Mouse (Mus musculus): ENCODE data around the gene Stox2. TPM values are rescaled to one million over a fixed set of nuclear protein-coding genes. Genes with fewer than 3 reads are reported as not detected.

The Stox2 gene
- polyA plus RNA-seq, 1 experiment from 2014 or later, result 10.3 TPM

- Histone ChIP-seq H3K27me3 (replicated peaks) (no peaks in the 10 kb centered on the region), H3K27ac (ENCODE audit: poor library complexity, severe bottlenecking) (no peak overlapping the region), H3K4me3 (no peak overlapping the region), H3K4me1 (replicated peaks) (peaks cover 28% of the 10 kb centered on the region), H3K4me2 (no peak overlapping the region), H3K9me3 (replicated peaks) (peaks cover 5% of the 10 kb centered on the region; the same call in 1 of the 2 replicates), H3K36me3 (no peaks in the 10 kb centered on the region), H3K9ac (no peak overlapping the region)
- no peak for ATAC-seq (ENCODE audit: insufficient number of reproducible peaks, low FRiP score)
- 54% methylated on average over 4 of the region's 4 CpGs for WGBS
Observed at GRCm38 (mm10) chr8:47208246-47208645, 237.9 kb downstream of the Stox2 start.

- no peak for ATAC-seq (ENCODE audit: insufficient number of reproducible peaks, low FRiP score)
- no peaks in the 10 kb centered on the region for H3K36me3 ChIP-seq
- no peak overlapping the region for H3K4me3 ChIP-seq
- no peak overlapping the region for H3K4me2 ChIP-seq
- 69% methylated on average over 8 of the region's 8 CpGs for WGBS
- H3K27me3 ChIP-seq (replicated peaks), result no peaks in the 10 kb centered on the region
- peaks cover 28% of the 10 kb centered on the region for H3K4me1 ChIP-seq (replicated peaks)
- no peak overlapping the region for H3K27ac ChIP-seq (ENCODE audit: poor library complexity, severe bottlenecking)
- no peak overlapping the region for H3K9ac ChIP-seq
- H3K9me3 ChIP-seq (replicated peaks), result peaks cover 5% of the 10 kb centered on the region; the same call in 1 of the 2 replicates
Observed at GRCm38 (mm10) chr8:47206640-47207237, 239.4 kb downstream of the Stox2 start.

- WGBS, result 81% methylated on average over 5 of the region's 5 CpGs
- Histone ChIP-seq H3K4me3 (no peak overlapping the region), H3K9ac (no peak overlapping the region), H3K9me3 (replicated peaks) (peaks cover 5% of the 10 kb centered on the region; the same call in 1 of the 2 replicates), H3K36me3 (peaks cover 8% of the 10 kb centered on the region; the same call in 1 of the 2 replicates), H3K27ac (ENCODE audit: poor library complexity, severe bottlenecking) (no peak overlapping the region), H3K4me2 (no peak overlapping the region), H3K4me1 (replicated peaks) (peaks cover 22% of the 10 kb centered on the region), H3K27me3 (replicated peaks) (no peaks in the 10 kb centered on the region)
- ATAC-seq (ENCODE audit: insufficient number of reproducible peaks, low FRiP score), result no peak
Observed at GRCm38 (mm10) chr8:47205472-47205871, 240.7 kb downstream of the Stox2 start.

- 80% methylated on average over 1 of the region's 1 CpGs for WGBS
- H3K27me3 ChIP-seq (replicated peaks), result no peaks in the 10 kb centered on the region
Observed at GRCm38 (mm10) chr8:47196391-47196790, 249.8 kb downstream of the Stox2 start.

GRCm38 (mm10) chr8:47193321-47193996, 252.7 kb downstream of the Stox2 start:
- no peak for ATAC-seq (ENCODE audit: insufficient number of reproducible peaks, low FRiP score)
- H3K9me3 ChIP-seq (replicated peaks), result peaks cover 6% of the 10 kb centered on the region; the same call in 1 of the 2 replicates
- H3K4me2 ChIP-seq, result no peak overlapping the region
- WGBS, result 90% methylated on average over 29 of the region's 29 CpGs
- no peaks in the 10 kb centered on the region for H3K4me1 ChIP-seq (replicated peaks)
- H3K36me3 ChIP-seq, result peaks cover 33% of the 10 kb centered on the region
- no peak overlapping the region for H3K4me3 ChIP-seq
- no peak overlapping the region for H3K27ac ChIP-seq (ENCODE audit: poor library complexity, severe bottlenecking)
- H3K27me3 ChIP-seq (replicated peaks), result no peaks in the 10 kb centered on the region
- H3K9ac ChIP-seq, result no peak overlapping the region

More at GRCm38 (mm10) chr8:47196391-47196790, 249.8 kb downstream of the Stox2 start:
- Histone ChIP-seq H3K36me3 (peaks cover 34% of the 10 kb centered on the region), H3K4me2 (no peak overlapping the region), H3K4me1 (replicated peaks) (no peaks in the 10 kb centered on the region), H3K4me3 (no peak overlapping the region), H3K9me3 (replicated peaks) (peaks cover 6% of the 10 kb centered on the region; the same call in 1 of the 2 replicates), H3K9ac (no peak overlapping the region), H3K27ac (ENCODE audit: poor library complexity, severe bottlenecking) (no peak overlapping the region)
- no peak for ATAC-seq (ENCODE audit: insufficient number of reproducible peaks, low FRiP score)

- Histone ChIP-seq H3K4me2 (no peak overlapping the region), H3K36me3 (peaks cover 34% of the 10 kb centered on the region), H3K9ac (no peak overlapping the region), H3K27me3 (replicated peaks) (no peaks in the 10 kb centered on the region), H3K4me3 (no peak overlapping the region), H3K27ac (ENCODE audit: poor library complexity, severe bottlenecking) (no peak overlapping the region), H3K9me3 (replicated peaks) (peaks cover 6% of the 10 kb centered on the region; the same call in 1 of the 2 replicates), H3K4me1 (replicated peaks) (no peaks in the 10 kb centered on the region)
- no peak for ATAC-seq (ENCODE audit: insufficient number of reproducible peaks, low FRiP score)
- 89% methylated on average over 18 of the region's 18 CpGs for WGBS
Observed at GRCm38 (mm10) chr8:47191444-47192365, 254.5 kb downstream of the Stox2 start.

- no peak for ATAC-seq (ENCODE audit: insufficient number of reproducible peaks, low FRiP score)
- 71% methylated on average over 6 of the region's 6 CpGs for WGBS
- H3K4me2 ChIP-seq, result no peak overlapping the region
- H3K27me3 ChIP-seq (replicated peaks), result no peaks in the 10 kb centered on the region
- no peaks in the 10 kb centered on the region for H3K4me1 ChIP-seq (replicated peaks)
- H3K27ac ChIP-seq (ENCODE audit: poor library complexity, severe bottlenecking), result no peak overlapping the region
- H3K4me3 ChIP-seq, result no peak overlapping the region
- H3K9ac ChIP-seq, result no peak overlapping the region
- peaks cover 17% of the 10 kb centered on the region for H3K36me3 ChIP-seq
- no peaks in the 10 kb centered on the region for H3K9me3 ChIP-seq (replicated peaks)
Observed at GRCm38 (mm10) chr8:47185396-47185795, 260.8 kb downstream of the Stox2 start.

GRCm38 (mm10) chr8:47182771-47183558, 263.2 kb downstream of the Stox2 start:
- WGBS, result 86% methylated on average over 6 of the region's 6 CpGs
- no peaks in the 10 kb centered on the region for H3K9me3 ChIP-seq (replicated peaks)
- H3K4me2 ChIP-seq, result no peak overlapping the region
- ATAC-seq (ENCODE audit: insufficient number of reproducible peaks, low FRiP score), result no peak
- H3K4me1 ChIP-seq (replicated peaks), result no peaks in the 10 kb centered on the region
- no peak overlapping the region for H3K27ac ChIP-seq (ENCODE audit: poor library complexity, severe bottlenecking)
- no peak overlapping the region for H3K4me3 ChIP-seq
- peaks cover 17% of the 10 kb centered on the region for H3K36me3 ChIP-seq
- H3K27me3 ChIP-seq (replicated peaks), result no peaks in the 10 kb centered on the region
- H3K9ac ChIP-seq, result no peak overlapping the region

- H3K9ac ChIP-seq, result no peak overlapping the region
- H3K27me3 ChIP-seq (replicated peaks), result no peaks in the 10 kb centered on the region
- no peak for ATAC-seq (ENCODE audit: insufficient number of reproducible peaks, low FRiP score)
- no peak overlapping the region for H3K4me3 ChIP-seq
- 81% methylated on average over 4 of the region's 4 CpGs for whole genome bisulfite sequencing
- H3K9me3 ChIP-seq (replicated peaks), result no peaks in the 10 kb centered on the region
- peaks cover 17% of the 10 kb centered on the region for H3K36me3 ChIP-seq
- no peaks in the 10 kb centered on the region for H3K4me1 ChIP-seq (replicated peaks)
- H3K27ac ChIP-seq (ENCODE audit: poor library complexity, severe bottlenecking), result no peak overlapping the region
- no peak overlapping the region for H3K4me2 ChIP-seq
Observed at GRCm38 (mm10) chr8:47182292-47182691, 263.9 kb downstream of the Stox2 start.

GRCm38 (mm10) chr8:47181032-47181698, 265.0 kb downstream of the Stox2 start:
- no peak for ATAC-seq (ENCODE audit: insufficient number of reproducible peaks, low FRiP score)
- H3K9ac ChIP-seq, result no peak overlapping the region
- H3K4me1 ChIP-seq (replicated peaks), result no peaks in the 10 kb centered on the region
- no peak overlapping the region for H3K4me3 ChIP-seq
- no peaks in the 10 kb centered on the region for H3K27me3 ChIP-seq (replicated peaks)
- peaks cover 12% of the 10 kb centered on the region for H3K36me3 ChIP-seq
- no peak overlapping the region for H3K4me2 ChIP-seq
- 84% methylated on average over 18 of the region's 18 CpGs for WGBS
- H3K9me3 ChIP-seq (replicated peaks), result no peaks in the 10 kb centered on the region
- no peak overlapping the region for H3K27ac ChIP-seq (ENCODE audit: poor library complexity, severe bottlenecking)

Measured in heart, embryonic 12.5 days (tissue).